Mouse (Mus musculus) stomach, postnatal 0 days (tissue): ENCODE data around the gene Syt9.

Experiments
- CTCF ChIP-seq: IDR thresholded peaks from 2 replicates; pipeline ENCODE4 v1.5.1; 2016; ENCODE audit warnings: antibody characterized with exemption, low read depth, mild to moderate bottlenecking, moderate library complexity
- EP300 ChIP-seq: optimal IDR thresholded peaks from 2 replicates; pipeline ENCODE3; 2016; ENCODE audit warnings: antibody characterized with exemption

DNA sequence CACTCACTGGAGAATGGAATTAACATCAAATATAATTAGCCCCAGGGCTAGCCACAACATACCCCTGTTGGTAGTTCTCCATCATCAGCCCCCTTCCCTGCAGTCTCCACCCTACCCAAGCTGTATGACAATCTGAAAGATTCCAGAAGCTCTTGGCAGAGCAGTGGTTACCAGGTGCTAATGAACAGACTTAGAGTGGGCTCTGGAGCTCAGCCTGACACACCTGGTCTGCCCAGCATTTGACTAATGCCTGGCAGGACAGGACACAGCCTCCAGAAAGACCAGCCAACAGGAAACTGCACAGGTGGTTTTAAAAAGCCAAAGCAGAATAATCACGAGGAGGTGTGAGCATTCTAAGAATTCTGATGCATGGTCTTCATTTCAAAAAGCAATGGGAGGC is 182.9 kb downstream of the Syt9 start:
- TF ChIP-seq CTCF (no peak), EP300 (no peak)
